Mouse (Mus musculus) ES-Bruce4 (cell line): ENCODE data around the gene Cct7. TPM values are rescaled to one million over a fixed set of nuclear protein-coding genes. Genes with fewer than 3 reads are reported as not detected.

Experiments used
- H3K27ac ChIP-seq: 2 replicates; pipeline ENCODE4 v1.5.1; 2012; ENCODE audit warnings: low read length, inconsistent platforms; ENCODE audit not compliant: insufficient read depth
- H3K27me3 ChIP-seq: 2 replicates; pipeline ENCODE4 v1.6.1; 2012; ENCODE audit warnings: mild to moderate bottlenecking, low read length, inconsistent platforms; ENCODE audit not compliant: control insufficient read depth, poor library complexity, insufficient read depth, severe bottlenecking
- H3K36me3 ChIP-seq: 2 replicates; pipeline ENCODE4 v1.6.1; 2012; ENCODE audit warnings: inconsistent platforms, mild to moderate bottlenecking, low read length, moderate library complexity; ENCODE audit not compliant: control insufficient read depth, poor library complexity, insufficient read depth, severe bottlenecking
- H3K4me1 ChIP-seq: one replicate; pipeline ENCODE4 v1.8.1; 2011; ENCODE audit warnings: low read length; ENCODE audit not compliant: control insufficient read depth, insufficient read depth
- H3K4me3 ChIP-seq: 2 replicates; pipeline ENCODE4 v1.5.1; 2011; ENCODE audit warnings: low read depth, mild to moderate bottlenecking, low read length
- H3K9ac ChIP-seq: 2 replicates; pipeline ENCODE4 v1.6.1; 2012; ENCODE audit warnings: low read depth, mild to moderate bottlenecking, inconsistent platforms; ENCODE audit not compliant: poor library complexity, severe bottlenecking
- H3K9me3 ChIP-seq: replicated peaks from 2 replicates; pipeline ENCODE4 v1.6.1; 2012; ENCODE audit warnings: mild to moderate bottlenecking, low read length, inconsistent platforms; ENCODE audit not compliant: control insufficient read depth, poor library complexity, insufficient read depth, severe bottlenecking
- CTCF ChIP-seq: IDR thresholded peaks from one replicate; pipeline ENCODE4 v1.8.1; 2011; ENCODE audit warnings: low read depth, low read length
- EP300 ChIP-seq: IDR thresholded peaks from 2 replicates; pipeline ENCODE4 v1.6.1; 2011; ENCODE audit warnings: low read depth, low read length; ENCODE audit not compliant: insufficient read depth
- POLR2A ChIP-seq: IDR thresholded peaks from one replicate; pipeline ENCODE4 v1.8.1; 2011; ENCODE audit warnings: low read length; ENCODE audit not compliant: insufficient read depth
- polyA plus RNA-seq: library from polyadenylated mRNA; stranded (reverse); fragments of >200 nt; gene quantifications from 2 replicates; pipeline ENCODE4 v1.2.4, GENCODE M21; 2011; ENCODE audit warnings: low read depth; ENCODE audit not compliant: missing spikeins, insufficient read depth, insufficient read length

Gene Cct7
- polyA plus RNA-seq, 1 experiment, result 467 TPM

- Histone ChIP-seq H3K27ac (no peak overlapping the region), H3K9ac (peak overlapping the region; percentile 27), H3K27me3 (peaks cover 24% of the 10 kb centered on the region), H3K4me3 (peak overlapping the region; percentile 66), H3K36me3 (no peaks in the 10 kb centered on the region), H3K9me3 (no peaks in the 10 kb centered on the region), H3K4me1 (no peaks in the 10 kb centered on the region)
- no peak for TF ChIP-seq EP300
These were observed 61.5 kb downstream of the Cct7 start for GRCm38 (mm10) chr6:85512577-85513530.

GRCm38 (mm10) chr6:85513531-85513910 lies 62.2 kb downstream of the Cct7 start, which contains the start of gene Egr4:
Gene Egr4 (minus strand): TSS chr6:85513589.
- Histone ChIP-seq H3K4me3 (peak within 1 kb of the TSS; percentile 66), H3K27ac (no peak within 1 kb of the TSS), H3K9ac (peak within 1 kb of the TSS; percentile 27), H3K4me1 (no peaks in the 10 kb centered on the region), H3K36me3 (no peaks in the 10 kb centered on the region), H3K27me3 (peaks cover 24% of the 10 kb centered on the region), H3K9me3 (no peaks in the 10 kb centered on the region)
- TF ChIP-seq POLR2A, result no peak
- TF ChIP-seq EP300, result no peak
- TF ChIP-seq CTCF, result no peak

GRCm38 (mm10) chr6:85515941-85516340 lies 64.6 kb downstream of the Cct7 start:
- H3K9ac ChIP-seq, result no peak overlapping the region
- H3K4me3 ChIP-seq, result no peak overlapping the region
- no peak overlapping the region for H3K27ac ChIP-seq
- H3K36me3 ChIP-seq, result no peaks in the 10 kb centered on the region
- no peaks in the 10 kb centered on the region for H3K4me1 ChIP-seq
- no peak for TF ChIP-seq CTCF
- no peak for TF ChIP-seq POLR2A
- no peak for TF ChIP-seq EP300
- peaks cover 24% of the 10 kb centered on the region for H3K27me3 ChIP-seq
- H3K9me3 ChIP-seq, result no peaks in the 10 kb centered on the region

Other genes starting within 250 kb of the Cct7 start
- 6.0 and 7.9 TPM in 2 replicates for gene Sfxn5, start 118.1 kb upstream of the Cct7 start, polyA plus RNA-seq
- 15.8 and 18.3 TPM in 2 replicates for gene Rab11fip5, start 76.9 kb upstream of the Cct7 start, polyA plus RNA-seq
- not detected in 2 replicates for gene Noto, start 27.6 kb upstream of the Cct7 start, polyA plus RNA-seq
- gene Smyd5, start 19.5 kb upstream of the Cct7 start, polyA plus RNA-seq, result 42.3 and 44.4 TPM in 2 replicates
- gene Pradc1, start 456 bp downstream of the Cct7 start, polyA plus RNA-seq, result 4.7 and 9.6 TPM in 2 replicates
- gene Fbxo41, start 51.5 kb downstream of the Cct7 start, polyA plus RNA-seq, result 0.24 and 0.43 TPM in 2 replicates
- gene Egr4, start 62.1 kb downstream of the Cct7 start, polyA plus RNA-seq, result not detected in 2 replicates
- gene Alms1, start 136.0 kb downstream of the Cct7 start, polyA plus RNA-seq, result 19.2 and 21.0 TPM in 2 replicates